Comparison of ENCODE assay signal across 29 mouse cellular contexts in the genomic region with DNA sequence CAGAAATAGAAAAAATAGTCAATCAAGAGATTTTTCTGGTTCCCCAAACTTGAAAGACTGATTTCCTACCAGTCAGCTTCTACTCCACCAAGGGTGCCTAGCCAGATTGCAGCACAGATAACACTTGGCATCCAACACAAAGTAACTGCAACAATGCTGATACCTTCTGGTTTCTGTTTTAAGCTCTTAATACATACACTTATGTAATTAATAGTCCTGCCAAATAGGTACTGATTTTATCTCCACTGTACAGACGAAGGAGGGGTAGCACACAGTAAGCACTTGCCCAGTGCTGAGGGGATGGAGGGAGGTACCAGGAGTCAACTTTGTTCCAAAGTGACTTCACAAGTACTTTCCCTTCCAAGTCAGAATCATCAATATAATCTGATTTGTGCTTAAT. TPM values are rescaled to one million over a fixed set of nuclear protein-coding genes. Genes with fewer than 3 reads are reported as not detected.
DNase-seq lines count a peak whose midpoint lies in the region; ATAC-seq and TF ChIP-seq lines count a peak whose summit lies in the region.
"Had no signal": no experiment of that assay in that cellular context is flagged by ENCODE, and none has a peak within 500 bp of the region (broad histone marks: within the 10 kb centered on the region; RNA-seq: fewer than 3 reads in every experiment).

No protein-coding gene starts in this region.

- no peak overlapping the region for H3K9ac ChIP-seq in MEL (ENCODE audit: control insufficient read depth, low read depth, low read length, poor library complexity, severe bottlenecking)
- H3K9ac ChIP-seq in neural tube, embryonic 15.5 days (replicated peaks), result no peak overlapping the region
- H3K9ac ChIP-seq: embryonic facial prominence, embryonic 12.5 days; forebrain, embryonic 12.5 days had no signal

- no peak for TF ChIP-seq CTCF in MEL (IDR thresholded peaks at IDR 0.05 in 2 of 3, conservative IDR thresholded peaks at IDR 0.05 in 1 of 3; ENCODE audit: control insufficient read depth in 1 of 3, insufficient read depth in 1 of 3, low read depth in 2 of 3, low read length in 3 of 3, poor library complexity in 1 of 3, severe bottlenecking in 1 of 3)

- ATAC-seq in megakaryocyte progenitor cell, adult 5-6 weeks (replicated peaks; ENCODE audit: poor library complexity), result peak; percentile 59
- no peak for ATAC-seq in neural tube, embryonic 15.5 days (ENCODE audit: low FRiP score)
- ATAC-seq: CD4-positive, CD25-positive, alpha-beta regulatory T cell, adult 4 months; forebrain, embryonic 14.5 days; forebrain, embryonic 16.5 days had no signal

- H3K27ac ChIP-seq in MEL (ENCODE audit: control insufficient read depth, low read depth, low read length), result no peak overlapping the region
- no peak overlapping the region for H3K27ac ChIP-seq in neural tube, embryonic 15.5 days (replicated peaks)
- H3K27ac ChIP-seq: embryonic facial prominence, embryonic 10.5 days; embryonic facial prominence, embryonic 12.5 days; forebrain, embryonic 10.5 days; forebrain, embryonic 12.5 days had no signal

- no peaks in the 10 kb centered on the region for H3K4me1 ChIP-seq in MEL (ENCODE audit: control insufficient read depth in 1 of 2, insufficient read depth in 2 of 2, low read length in 2 of 2)
- H3K4me1 ChIP-seq in neural tube, embryonic 15.5 days, result no peaks in the 10 kb centered on the region
- H3K4me1 ChIP-seq: embryonic facial prominence, embryonic 10.5 days; embryonic facial prominence, embryonic 12.5 days; forebrain, embryonic 10.5 days; forebrain, embryonic 12.5 days had no signal

- no peak for TF ChIP-seq POLR2A in MEL (IDR thresholded peaks at IDR 0.05; ENCODE audit: control insufficient read depth in 1 of 2, insufficient read depth in 1 of 2, low read depth in 1 of 2, low read length in 2 of 2, poor library complexity in 1 of 2)

- DNase-seq in MEL (ENCODE audit: low read depth, low spot score), result peak; percentile 13
- DNase-seq in fat pad, adult 2 months (ENCODE audit: extremely low read depth, low read depth, low spot score), result peak; percentile 2
- DNase-seq in thymus, postnatal 10 days (ENCODE audit: low spot score in 2 of 2), result no peak
- DNase-seq in lung, postnatal 10 days, result no peak
- DNase-seq: adrenal gland, adult 8-10 months; adrenal gland, postnatal 14 days; B cell, adult 2 months; cerebellum, adult 11 months; cerebellum, adult 18-20 months; cerebellum, adult 8-10 months; cerebellum, adult 9-11 months; cerebellum, postnatal 14 days; cerebellum, postnatal 36 days had no signal

- H3K4me3 ChIP-seq in MEL (ENCODE audit: control insufficient read depth in 1 of 2, insufficient read depth in 1 of 2, low read depth in 2 of 2, low read length in 2 of 2), result no peak overlapping the region
- H3K4me3 ChIP-seq in neural tube, embryonic 15.5 days (replicated peaks), result no peak overlapping the region
- H3K4me3 ChIP-seq: embryonic facial prominence, embryonic 10.5 days; embryonic facial prominence, embryonic 12.5 days; forebrain, embryonic 10.5 days; forebrain, embryonic 12.5 days had no signal

- H3K4me2 ChIP-seq in neural tube, embryonic 15.5 days, result no peak overlapping the region
- H3K4me2 ChIP-seq: embryonic facial prominence, embryonic 12.5 days; forebrain, embryonic 12.5 days had no signal

- no peaks in the 10 kb centered on the region for H3K9me3 ChIP-seq in MEL (replicated peaks; ENCODE audit: insufficient read depth, low read length)
- H3K9me3 ChIP-seq in neural tube, embryonic 15.5 days (replicated peaks), result no peaks in the 10 kb centered on the region
- H3K9me3 ChIP-seq: embryonic facial prominence, embryonic 10.5 days; embryonic facial prominence, embryonic 12.5 days; forebrain, embryonic 10.5 days; forebrain, embryonic 12.5 days; G1E had no signal

- 87% methylated on average over 1 of the region's 1 CpGs for WGBS in neural tube, embryonic 15.5 days

- no peak for TF ChIP-seq EP300 in MEL (IDR thresholded peaks at IDR 0.05; ENCODE audit: low read depth in 1 of 2, low read length in 2 of 2)

- no peaks in the 10 kb centered on the region for H3K79me2 ChIP-seq in MEL (ENCODE audit: control insufficient read depth, insufficient read depth, low read length, poor library complexity)

- H3K27me3 ChIP-seq in MEL (ENCODE audit: control insufficient read depth in 1 of 2, insufficient read depth in 2 of 2, low read length in 2 of 2), result no peaks in the 10 kb centered on the region
- no peaks in the 10 kb centered on the region for H3K27me3 ChIP-seq in neural tube, embryonic 15.5 days (replicated peaks)
- H3K27me3 ChIP-seq: CH12.LX; embryonic facial prominence, embryonic 12.5 days; forebrain, embryonic 12.5 days had no signal

- TF ChIP-seq RAD21 in MEL (IDR thresholded peaks at IDR 0.05; ENCODE audit: low read depth, low read length), result no peak

- peaks cover 0 to 1% of the 10 kb centered on the region in 2 experiments; a peak in 3 of 4 replicates for H3K36me3 ChIP-seq in MEL (ENCODE audit: control insufficient read depth in 1 of 2, insufficient read depth in 2 of 2, low read length in 2 of 2)
- peaks cover 46% of the 10 kb centered on the region for H3K36me3 ChIP-seq in neural tube, embryonic 15.5 days

TF ChIP-seq in MEL, 35 proteins besides CTCF, POLR2A, EP300 and RAD21:
- TF ChIP-seq SIN3A (IDR thresholded peaks at IDR 0.05; ENCODE audit: low read length) (no peak), GATA1 (IDR thresholded peaks at IDR 0.05; ENCODE audit: low read depth, low read length) (peak; percentile 63), ZC3H11A (IDR thresholded peaks at IDR 0.05; ENCODE audit: low read depth, low read length) (no peak), MXI1 (IDR thresholded peaks at IDR 0.05; ENCODE audit: low read depth, low read length) (no peak)

RNA-seq across cellular contexts. Expression of gene Klhl20, which starts 27.5 kb away (rescaled TPM):
- 3.6 and 3.7 TPM in 2 replicates for total RNA-seq in MEL (2012; rRNA removed)
- 1 to 10 TPM in 1 of 2 experiments, not detected in 1; 7.8 TPM for polyA plus RNA-seq in MEL (2012; ENCODE audit: insufficient read depth in 1 of 2, insufficient read length in 2 of 2, low read depth in 1 of 2, low replicate concordance in 2 of 2, missing spikeins in 1 of 2)
- total RNA-seq in megakaryocyte progenitor cell, adult 5-6 weeks (2015), result 25.4 and 31.6 TPM in 2 replicates
- 14.2 and 19.9 TPM in 2 replicates for total RNA-seq in megakaryocyte progenitor cell, adult 5-6 weeks (2017)
- polyA plus RNA-seq in neural tube, embryonic 15.5 days (2015; fragmentation: Nextera tagmentation; extraction: Ambion mirVana), result 18.7 and 20.6 TPM in 2 replicates

RNA-seq across cellular contexts. Expression of gene Cenpl, which starts 33.3 kb away (rescaled TPM):
- total RNA-seq in MEL (2012; rRNA removed), result 6.2 and 6.3 TPM in 2 replicates
- 10 to 100 TPM in 1 of 2 experiments, not detected in 1; 16.9 TPM for polyA plus RNA-seq in MEL (2012; ENCODE audit: insufficient read depth in 1 of 2, insufficient read length in 2 of 2, low read depth in 1 of 2, low replicate concordance in 2 of 2, missing spikeins in 1 of 2)
- total RNA-seq in megakaryocyte progenitor cell, adult 5-6 weeks (2015), result 38.1 and 41.3 TPM in 2 replicates
- total RNA-seq in megakaryocyte progenitor cell, adult 5-6 weeks (2017), result 7.3 and 8.3 TPM in 2 replicates
- 9.1 and 14.5 TPM in 2 replicates for polyA plus RNA-seq in neural tube, embryonic 15.5 days (2015; fragmentation: Nextera tagmentation; extraction: Ambion mirVana)

RNA-seq across cellular contexts. Expression of gene Dars2, which starts 33.4 kb away (rescaled TPM):
- 53.1 and 66.2 TPM in 2 replicates for total RNA-seq in MEL (2012; rRNA removed)
- polyA plus RNA-seq in MEL (2012; ENCODE audit: insufficient read depth in 1 of 2, insufficient read length in 2 of 2, low read depth in 1 of 2, low replicate concordance in 2 of 2, missing spikeins in 1 of 2), result 10 to 100 TPM in 1 of 2 experiments, not detected in 1; 83.6 TPM
- total RNA-seq in megakaryocyte progenitor cell, adult 5-6 weeks (2015), result 38.7 and 40.5 TPM in 2 replicates
- 35.8 and 43.6 TPM in 2 replicates for total RNA-seq in megakaryocyte progenitor cell, adult 5-6 weeks (2017)
- 23.2 and 30.0 TPM in 2 replicates for polyA plus RNA-seq in neural tube, embryonic 15.5 days (2015; fragmentation: Nextera tagmentation; extraction: Ambion mirVana)

RNA-seq across cellular contexts. Expression of gene Ankrd45, which starts 38.6 kb away (rescaled TPM):
- not detected in 2 replicates for total RNA-seq in MEL (2012; rRNA removed)
- not detected for polyA plus RNA-seq in MEL (2012; ENCODE audit: insufficient read depth in 1 of 2, insufficient read length in 2 of 2, low read depth in 1 of 2, low replicate concordance in 2 of 2, missing spikeins in 1 of 2)
- not detected in 2 replicates for total RNA-seq in megakaryocyte progenitor cell, adult 5-6 weeks (2015)
- not detected in 2 replicates for total RNA-seq in megakaryocyte progenitor cell, adult 5-6 weeks (2017)
- 20.8 and 24.4 TPM in 2 replicates for polyA plus RNA-seq in neural tube, embryonic 15.5 days (2015; fragmentation: Nextera tagmentation; extraction: Ambion mirVana)
- total RNA-seq: CH12.LX had no signal
- polyA plus RNA-seq: CD4-positive, CD25-positive, alpha-beta regulatory T cell, adult 4 months; G1E had no signal

RNA-seq across cellular contexts. Expression of gene Tex50, which starts 55.3 kb away (rescaled TPM):
- total RNA-seq in MEL (2012; rRNA removed), result not detected in 2 replicates
- polyA plus RNA-seq in MEL (2012; ENCODE audit: insufficient read depth in 1 of 2, insufficient read length in 2 of 2, low read depth in 1 of 2, low replicate concordance in 2 of 2, missing spikeins in 1 of 2), result not detected
- not detected in 2 replicates for total RNA-seq in megakaryocyte progenitor cell, adult 5-6 weeks (2015)
- not detected in 2 replicates for total RNA-seq in megakaryocyte progenitor cell, adult 5-6 weeks (2017)
- polyA plus RNA-seq in neural tube, embryonic 15.5 days (2015; fragmentation: Nextera tagmentation; extraction: Ambion mirVana), result 1.0 and 1.2 TPM in 2 replicates
- total RNA-seq: adrenal gland, adult 8-10 months; adrenal gland, postnatal 14 days; adrenal gland, postnatal 4 days; CH12.LX; G1E had no signal
- polyA plus RNA-seq: brain, embryonic 14.5 days; CD4-positive, CD25-positive, alpha-beta regulatory T cell, adult 4 months; cortical plate, adult 2 months; embryonic facial prominence, embryonic 14.5 days; forebrain, embryonic 14.5 days; frontal cortex, adult 2 months; G1E had no signal

Comparison
In these comparisons a context has a peak if more than half of its experiments do, and no peak if none do; other contexts are left out.
1. DNase-seq: peak in MEL (single experiment) and fat pad, adult 2 months (single experiment); none in thymus, postnatal 10 days (0 of 2) and lung, postnatal 10 days (single experiment).